Mouse (Mus musculus): ENCODE results near the gene Reep3.
"Not testable (repeated sequence)": the region's sequence is repeated elsewhere in the genome, so short reads cannot be mapped to it uniquely, and the experiment has no call there.

The Reep3 gene

GRCm38 (mm10) chr10:67018875-67019274 lies 77.9 kb downstream of the Reep3 start:
- no peak for DNase-seq (ENCODE audit: extremely low spot score, low spot score)

- DNase-seq (ENCODE audit: extremely low spot score, low spot score) = no peak
Observed at GRCm38 (mm10) chr10:67017891-67018290, 78.9 kb downstream of the Reep3 start.

- no peak for DNase-seq (ENCODE audit: extremely low spot score, low spot score)
Observed at GRCm38 (mm10) chr10:67017315-67017714, 79.4 kb downstream of the Reep3 start.

GRCm38 (mm10) chr10:67016615-67017278 lies 80.0 kb downstream of the Reep3 start:
- no peak for DNase-seq (ENCODE audit: extremely low spot score, low spot score)

- no peak for DNase-seq (ENCODE audit: extremely low spot score, low spot score)
Observed at GRCm38 (mm10) chr10:67014746-67015145, 82.0 kb downstream of the Reep3 start.

GRCm38 (mm10) chr10:67010521-67010920 lies 86.2 kb downstream of the Reep3 start:
- DNase-seq (ENCODE audit: extremely low spot score, low spot score) = no peak

- peak; percentile 45 for DNase-seq (ENCODE audit: extremely low spot score, low spot score)
Observed at GRCm38 (mm10) chr10:67004527-67005042, 92.2 kb downstream of the Reep3 start.

- peak; percentile 74 for DNase-seq (ENCODE audit: extremely low spot score, low spot score)
Observed at GRCm38 (mm10) chr10:67003743-67004526, 92.8 kb downstream of the Reep3 start.

- peak; percentile 82 for DNase-seq (ENCODE audit: extremely low spot score, low spot score)
Observed at GRCm38 (mm10) chr10:67003009-67003742, 93.6 kb downstream of the Reep3 start.

- DNase-seq (ENCODE audit: extremely low spot score, low spot score) = peak; percentile 81
Observed at GRCm38 (mm10) chr10:67002207-67003008, 94.3 kb downstream of the Reep3 start.

GRCm38 (mm10) chr10:67000958-67001615 lies 95.7 kb downstream of the Reep3 start:
- not testable (repeated sequence) for DNase-seq (ENCODE audit: extremely low spot score, low spot score)

- no peak for DNase-seq (ENCODE audit: extremely low spot score, low spot score)
Observed at GRCm38 (mm10) chr10:67000136-67000535, 96.6 kb downstream of the Reep3 start.

- DNase-seq (ENCODE audit: extremely low spot score, low spot score) = no peak
Observed at GRCm38 (mm10) chr10:66998770-66999169, 98.0 kb downstream of the Reep3 start.

GRCm38 (mm10) chr10:66995181-66995580 lies 101.6 kb downstream of the Reep3 start:
- DNase-seq (ENCODE audit: extremely low spot score, low spot score) = no peak

GRCm38 (mm10) chr10:66994469-66994868 lies 102.3 kb downstream of the Reep3 start:
- no peak for DNase-seq (ENCODE audit: extremely low spot score, low spot score)

GRCm38 (mm10) chr10:66992591-66992990 lies 104.2 kb downstream of the Reep3 start:
- DNase-seq (ENCODE audit: extremely low spot score, low spot score) = no peak

- DNase-seq (ENCODE audit: extremely low spot score, low spot score) = no peak
Observed at GRCm38 (mm10) chr10:66990506-66990905, 106.2 kb downstream of the Reep3 start.

GRCm38 (mm10) chr10:66983043-66983442 lies 113.7 kb downstream of the Reep3 start:
- no peak for DNase-seq (ENCODE audit: extremely low spot score, low spot score)

- no peak for DNase-seq (ENCODE audit: extremely low spot score, low spot score)
Observed at GRCm38 (mm10) chr10:66978215-66978614, 118.5 kb downstream of the Reep3 start.

- DNase-seq (ENCODE audit: extremely low spot score, low spot score) = no peak
Observed at GRCm38 (mm10) chr10:66977093-66977492, 119.7 kb downstream of the Reep3 start.

Data from neural tube, embryonic 10.5 days (tissue).